Comparison of ENCODE assay signal across 9 mouse cellular contexts in the genomic region with DNA sequence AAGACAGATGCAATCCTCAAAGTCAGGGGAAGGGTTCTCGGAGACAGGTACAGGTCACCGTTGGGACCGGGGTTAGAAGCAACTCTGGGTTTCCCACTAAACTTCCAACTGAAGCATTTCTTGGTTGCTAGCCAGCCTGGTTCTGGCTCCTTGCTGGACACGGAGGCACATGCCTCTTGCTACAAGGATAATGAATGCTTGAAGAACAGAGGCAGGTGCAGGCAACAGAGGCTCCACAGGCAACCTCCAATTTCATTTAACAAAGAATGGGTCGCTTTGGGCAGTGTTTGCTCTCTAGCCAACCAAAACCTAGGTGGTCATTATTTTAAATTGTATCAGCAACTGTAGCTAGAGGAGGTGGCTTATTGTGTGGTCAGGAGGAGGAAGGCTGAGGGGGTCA. TPM values are rescaled to one million over a fixed set of nuclear protein-coding genes. Genes with fewer than 3 reads are reported as not detected.
DNase-seq lines count a peak whose midpoint lies in the region; ATAC-seq lines count a peak whose summit lies in the region.
"Had no signal": no experiment of that assay in that cellular context is flagged by ENCODE, and none has a peak within 500 bp of the region (broad histone marks: within the 10 kb centered on the region; RNA-seq: fewer than 3 reads in every experiment).

No protein-coding gene starts in this region.

- no peak for ATAC-seq in midbrain, embryonic 15.5 days (replicated peaks)
- no peak for ATAC-seq in stomach, embryonic 15.5 days (ENCODE audit: insufficient read depth, low FRiP score, low read depth)

- peaks cover 16% of the 10 kb centered on the region for H3K4me1 ChIP-seq in midbrain, embryonic 10.5 days
- peaks cover 12% of the 10 kb centered on the region for H3K4me1 ChIP-seq in midbrain, embryonic 15.5 days
- H3K4me1 ChIP-seq in limb, embryonic 10.5 days = peaks cover 15% of the 10 kb centered on the region
- H3K4me1 ChIP-seq in stomach, embryonic 15.5 days = peaks cover 12% of the 10 kb centered on the region; the same call in 1 of the 2 replicates

- H3K27me3 ChIP-seq in midbrain, embryonic 10.5 days (ENCODE audit: low read depth, poor library complexity, severe bottlenecking) = peaks cover 73% of the 10 kb centered on the region
- H3K27me3 ChIP-seq in midbrain, embryonic 15.5 days (replicated peaks) = peaks cover 30% of the 10 kb centered on the region
- peaks cover 74% of the 10 kb centered on the region for H3K27me3 ChIP-seq in limb, embryonic 10.5 days (ENCODE audit: low read depth, poor library complexity, severe bottlenecking)
- H3K27me3 ChIP-seq in stomach, embryonic 15.5 days (replicated peaks) = no peaks in the 10 kb centered on the region

- H3K9ac ChIP-seq in midbrain, embryonic 15.5 days = no peak overlapping the region
- H3K9ac ChIP-seq in stomach, embryonic 15.5 days = no peak overlapping the region

- 49% methylated on average over 5 of the region's 5 CpGs for WGBS in midbrain, embryonic 10.5 days
- 50% methylated on average over 5 of the region's 5 CpGs for WGBS in midbrain, embryonic 15.5 days
- WGBS in limb, embryonic 10.5 days = 54% methylated on average over 5 of the region's 5 CpGs
- WGBS in stomach, embryonic 15.5 days = 51% methylated on average over 5 of the region's 5 CpGs

- H3K27ac ChIP-seq in midbrain, embryonic 10.5 days (replicated peaks) = no peak overlapping the region
- H3K27ac ChIP-seq in midbrain, embryonic 15.5 days = no peak overlapping the region
- no peak overlapping the region for H3K27ac ChIP-seq in limb, embryonic 10.5 days
- no peak overlapping the region for H3K27ac ChIP-seq in stomach, embryonic 15.5 days

- H3K36me3 ChIP-seq in midbrain, embryonic 10.5 days = no peaks in the 10 kb centered on the region
- H3K36me3 ChIP-seq in midbrain, embryonic 15.5 days (replicated peaks) = no peaks in the 10 kb centered on the region
- no peaks in the 10 kb centered on the region for H3K36me3 ChIP-seq in limb, embryonic 10.5 days
- no peaks in the 10 kb centered on the region for H3K36me3 ChIP-seq in stomach, embryonic 15.5 days

- peak; percentile 29 for DNase-seq in adrenal gland, postnatal 10 days
- DNase-seq in adrenal gland, adult (ENCODE audit: inconsistent age in 2 of 2, low spot score in 1 of 2) = no peak
- DNase-seq in midbrain, embryonic 10.5 days (ENCODE audit: low spot score) = no peak
- no peak for DNase-seq in limb, embryonic 10.5 days (ENCODE audit: low spot score)
- DNase-seq in spleen, postnatal 10 days (ENCODE audit: low spot score in 2 of 2) = no peak
- DNase-seq in Muller cell, postnatal 12 days (ENCODE audit: inconsistent ontology term) = no peak
- DNase-seq: right cerebral cortex, postnatal 25 days had no signal

- no peak overlapping the region for H3K4me2 ChIP-seq in midbrain, embryonic 15.5 days
- H3K4me2 ChIP-seq in stomach, embryonic 15.5 days = peak overlapping the region; percentile 88

- H3K4me3 ChIP-seq in midbrain, embryonic 10.5 days = peak overlapping the region; percentile 69
- H3K4me3 ChIP-seq in midbrain, embryonic 15.5 days = no peak overlapping the region
- peak overlapping the region; percentile 65 for H3K4me3 ChIP-seq in limb, embryonic 10.5 days
- H3K4me3 ChIP-seq in stomach, embryonic 15.5 days (replicated peaks) = peak overlapping the region; percentile 76

- no peaks in the 10 kb centered on the region for H3K9me3 ChIP-seq in midbrain, embryonic 10.5 days (replicated peaks)
- H3K9me3 ChIP-seq in midbrain, embryonic 15.5 days = no peaks in the 10 kb centered on the region
- no peaks in the 10 kb centered on the region for H3K9me3 ChIP-seq in limb, embryonic 10.5 days (replicated peaks)
- no peaks in the 10 kb centered on the region for H3K9me3 ChIP-seq in stomach, embryonic 15.5 days

RNA-seq across cellular contexts. Expression of a gene that starts 0.6 kb away (rescaled TPM):
- 10 to 100 TPM; 56.1 to 61.2 TPM for total RNA-seq in adrenal gland, postnatal 10 days (2021)
- polyA plus RNA-seq in midbrain, embryonic 10.5 days (2016; fragmentation: Nextera tagmentation; extraction: Ambion mirVana) = 4.5 and 5.2 TPM in 2 replicates
- 5.5 and 5.9 TPM in 2 replicates for polyA plus RNA-seq in midbrain, embryonic 15.5 days (2015; fragmentation: Nextera tagmentation; extraction: Ambion mirVana)
- polyA plus RNA-seq in limb, embryonic 10.5 days (2016; fragmentation: Nextera tagmentation; extraction: Ambion mirVana) = 4.1 and 7.5 TPM in 2 replicates
- polyA plus RNA-seq in stomach, embryonic 15.5 days (2015; fragmentation: Nextera tagmentation; extraction: Ambion mirVana) = 137 and 160 TPM in 2 replicates

RNA-seq across cellular contexts. Expression of a gene that starts 55.4 kb away (rescaled TPM):
- total RNA-seq in adrenal gland, postnatal 10 days (2021) = 10 to 100 TPM; 63.1 to 69.5 TPM
- polyA plus RNA-seq in midbrain, embryonic 10.5 days (2016; fragmentation: Nextera tagmentation; extraction: Ambion mirVana) = 10.2 and 15.4 TPM in 2 replicates
- 44.0 and 51.8 TPM in 2 replicates for polyA plus RNA-seq in midbrain, embryonic 15.5 days (2015; fragmentation: Nextera tagmentation; extraction: Ambion mirVana)
- polyA plus RNA-seq in limb, embryonic 10.5 days (2016; fragmentation: Nextera tagmentation; extraction: Ambion mirVana) = 11.2 and 13.3 TPM in 2 replicates
- polyA plus RNA-seq in stomach, embryonic 15.5 days (2015; fragmentation: Nextera tagmentation; extraction: Ambion mirVana) = 13.8 and 17.8 TPM in 2 replicates

Comparison
In these comparisons a context has a peak if more than half of its experiments do, and no peak if none do; other contexts are left out.
1. RNA of a gene that starts 0.6 kb away (polyA plus RNA-seq): 137 to 160 TPM in stomach, embryonic 15.5 days; 4.1 to 7.5 TPM in limb, embryonic 10.5 days, 5.5 to 5.9 TPM in midbrain, embryonic 15.5 days and 4.5 to 5.2 TPM in midbrain, embryonic 10.5 days; every median in the first group is over 10 times any median in the second.